Mouse (Mus musculus) lung, adult 18-20 months (tissue): ENCODE data around the gene Ank2.

Source experiments
- DNase-seq, 2 experiments: peaks; one replicate each; pipeline ENCODE4 v3.0.0; 2022; ENCODE audit warnings: mixed read lengths in 2 of 2

Gene Ank2

DNA sequence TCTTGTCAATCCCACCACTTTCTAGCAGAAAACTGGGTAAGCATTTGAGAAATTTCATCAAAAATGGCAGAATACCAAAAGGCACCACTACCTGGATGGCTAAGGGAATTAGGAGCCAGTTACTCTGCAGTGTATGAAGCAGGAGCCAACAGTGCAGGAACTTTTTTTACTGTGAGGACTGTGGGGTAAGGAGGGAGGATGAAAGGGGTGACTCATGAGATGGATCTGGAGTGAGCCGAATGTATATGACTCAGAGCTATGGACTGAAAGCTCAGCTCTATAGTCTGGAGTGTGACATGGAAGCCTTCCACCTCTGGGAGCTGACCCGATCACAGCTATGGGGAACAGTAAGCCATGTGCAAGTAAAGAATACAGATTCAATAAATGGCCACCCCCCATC is 530.4 kb downstream of the Ank2 start:
- no peak for DNase-seq

DNA sequence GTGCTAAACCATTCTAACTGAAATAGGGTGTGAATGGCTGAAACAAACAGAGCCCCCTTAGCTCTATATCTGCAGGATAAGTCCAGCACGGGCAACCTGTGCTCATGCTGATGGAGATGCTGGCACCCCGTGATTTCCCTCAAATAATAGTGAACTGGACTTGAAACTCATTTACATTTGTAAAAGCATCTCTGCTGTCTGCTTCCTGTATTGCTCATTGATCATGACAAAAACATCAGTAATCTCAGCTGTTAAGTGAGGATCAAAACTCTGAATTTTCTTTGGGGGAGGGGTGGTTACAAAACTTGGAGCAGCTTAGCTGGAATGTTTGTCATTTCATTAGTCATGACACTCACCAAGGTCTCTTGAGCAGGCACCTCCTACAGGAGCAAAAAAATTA is 533.4 kb downstream of the Ank2 start:
- DNase-seq: no peak

GRCm38 (mm10) chr3:126962326-126962725 is 536.8 kb downstream of the Ank2 start:
- DNase-seq: no peak

GRCm38 (mm10) chr3:126952698-126953097 is 546.5 kb downstream of the Ank2 start:
- DNase-seq: no peak

GRCm38 (mm10) chr3:126946591-126946990 is 552.6 kb downstream of the Ank2 start:
- DNase-seq: no peak

- no peak for DNase-seq
Observed at GRCm38 (mm10) chr3:126944838-126945237, 554.3 kb downstream of the Ank2 start.

DNA sequence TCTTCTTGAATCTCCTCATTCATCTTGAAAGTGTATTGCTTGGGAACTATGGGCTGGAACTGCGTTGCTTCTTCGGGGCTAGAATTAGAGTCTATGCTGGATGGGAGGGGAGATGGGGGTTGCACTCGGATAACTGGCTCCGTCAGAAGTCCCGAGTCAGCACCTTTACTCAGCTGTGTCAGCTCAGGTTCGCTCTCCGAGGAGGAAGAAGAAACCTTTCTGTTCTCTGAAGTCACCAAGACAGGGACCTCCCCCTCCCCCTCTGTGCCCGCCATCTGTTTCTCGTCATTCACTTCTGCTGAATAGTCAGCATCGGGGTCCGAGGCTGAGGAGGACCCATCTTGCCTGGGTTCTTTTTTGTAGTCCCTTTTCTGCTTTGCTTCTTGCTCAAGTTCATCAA is 555.1 kb downstream of the Ank2 start:
- DNase-seq: no peak

DNA sequence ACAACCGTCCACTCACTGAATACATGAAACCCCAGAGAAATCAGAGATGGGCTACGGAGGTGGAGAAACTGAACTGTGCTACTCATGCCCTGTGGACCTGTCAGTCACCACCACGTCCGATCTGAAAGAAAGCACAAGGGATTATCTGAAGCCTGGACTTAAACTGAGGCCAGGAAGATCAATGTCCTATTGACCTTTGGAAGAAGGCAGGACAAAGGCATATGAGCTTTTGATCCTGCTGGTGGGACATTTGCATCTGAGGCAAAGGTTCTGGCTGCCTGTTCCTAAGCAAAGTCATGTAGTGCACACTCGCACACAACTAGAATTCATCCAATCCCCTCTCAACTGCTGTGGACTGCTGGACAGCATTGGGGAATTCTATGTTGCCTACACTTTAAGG is 558.7 kb downstream of the Ank2 start:
- DNase-seq: no peak

- DNase-seq: no peak
Observed at GRCm38 (mm10) chr3:126931884-126932506, 567.2 kb downstream of the Ank2 start.

- DNase-seq: no peak
Observed at GRCm38 (mm10) chr3:126923575-126924382, 575.4 kb downstream of the Ank2 start.

- DNase-seq: no peak
Observed at GRCm38 (mm10) chr3:126921941-126922340, 577.2 kb downstream of the Ank2 start.

DNA sequence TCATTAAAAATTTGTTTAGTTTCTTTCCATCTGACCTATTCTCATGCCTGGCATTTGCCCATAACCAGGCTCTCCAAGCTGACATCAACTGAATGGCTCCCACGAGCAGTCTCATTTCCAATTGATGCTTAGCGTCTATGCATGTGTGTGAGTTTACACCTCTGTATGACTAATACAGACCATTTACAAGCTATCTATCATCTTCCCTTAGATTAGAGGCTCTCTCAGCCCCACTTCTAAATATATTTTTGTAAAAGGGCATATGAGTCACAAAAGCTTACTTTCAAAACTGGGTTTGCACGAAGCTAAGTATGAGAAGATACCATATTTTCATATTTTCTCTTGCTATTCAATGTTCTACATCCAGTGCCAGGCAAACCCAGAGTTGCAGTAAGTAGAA is 578.9 kb downstream of the Ank2 start:
- DNase-seq: no peak

GRCm38 (mm10) chr3:126918805-126919473 is 580.2 kb downstream of the Ank2 start:
- DNase-seq: peak in 1 of 2 experiments; percentile 31

DNA sequence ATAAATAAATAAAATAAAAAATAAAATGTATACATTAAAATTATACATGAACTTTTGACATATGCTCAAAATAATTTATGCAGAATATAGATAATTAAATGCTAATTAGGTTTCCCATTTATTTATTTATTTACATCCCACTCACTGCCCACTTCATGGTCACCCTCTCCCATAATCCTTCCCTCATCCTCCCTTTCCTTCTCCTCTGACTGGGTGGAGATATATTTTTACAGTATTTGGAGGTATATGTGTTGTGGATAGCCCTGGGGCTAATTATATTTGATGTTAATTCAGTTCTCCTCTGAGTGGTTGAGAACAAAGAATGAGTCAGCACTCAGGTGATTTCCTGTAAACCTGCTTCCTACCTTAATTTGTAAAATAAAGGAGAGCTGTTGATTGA is 582.8 kb downstream of the Ank2 start:
- DNase-seq: no peak

- DNase-seq: peak; percentile 7 to 27
Observed at GRCm38 (mm10) chr3:126903543-126903942, 595.6 kb downstream of the Ank2 start.

DNA sequence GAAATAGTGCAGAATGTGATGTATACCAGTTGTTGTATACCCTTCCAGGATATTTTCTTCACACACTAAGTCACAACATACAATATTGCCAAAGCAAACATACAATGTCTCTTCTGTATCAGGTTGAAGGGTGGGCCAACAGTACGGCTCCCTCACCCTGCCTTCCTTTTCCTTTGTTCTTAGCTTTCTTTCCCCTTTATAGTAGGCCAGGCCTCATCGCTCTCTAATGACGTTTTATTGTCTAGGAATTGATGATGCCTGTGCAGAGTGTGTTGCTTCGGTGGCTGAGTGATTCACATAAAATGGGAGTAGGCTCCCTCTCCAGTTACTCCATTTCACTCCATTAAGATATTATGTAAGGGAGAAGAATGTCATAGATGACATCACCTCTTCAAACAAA is 612.5 kb downstream of the Ank2 start:
- no peak for DNase-seq

GRCm38 (mm10) chr3:126886090-126886489 is 613.1 kb downstream of the Ank2 start:
- DNase-seq: no peak

- DNase-seq: no peak
Observed at GRCm38 (mm10) chr3:126878233-126878632, 620.9 kb downstream of the Ank2 start.
